Mouse (Mus musculus) lung, embryonic 14.5 days (tissue): ENCODE data around the gene 1700028P14Rik. TPM values are rescaled to one million over a fixed set of nuclear protein-coding genes. Genes with fewer than 3 reads are reported as not detected.

Experiments
- ATAC-seq: fragments of 200-750 bp; cut with Nextera tagmentation; 2 replicates; pipeline ENCODE4 v1.8.0; 2017; ENCODE audit warnings: mild to moderate bottlenecking, moderate TSS enrichment, moderate library complexity; ENCODE audit not compliant: insufficient read depth
- DNase-seq: peaks from one replicate; pipeline ENCODE4 v3.0.0-alpha.2; 2015
- H3K27ac ChIP-seq: fragments of 300-500 bp; sonication (generic); 2 replicates; pipeline ENCODE4 v1.5.1; 2014; ENCODE audit warnings: low read depth, mild to moderate bottlenecking, moderate library complexity
- H3K27me3 ChIP-seq: fragments of 300-500 bp; sonication (generic); 2 replicates; pipeline ENCODE4 v1.6.1; 2014; ENCODE audit warnings: low read length, control low read depth; ENCODE audit not compliant: insufficient read depth
- H3K36me3 ChIP-seq: fragments of 300-500 bp; sonication (generic); 2 replicates; pipeline ENCODE4 v1.6.1; 2014; ENCODE audit warnings: control low read depth; ENCODE audit not compliant: insufficient read depth
- H3K4me1 ChIP-seq: fragments of 300-500 bp; sonication (generic); 2 replicates; pipeline ENCODE4 v1.6.1; 2014; ENCODE audit warnings: antibody characterized with exemption, control low read depth; ENCODE audit not compliant: insufficient read depth
- H3K4me2 ChIP-seq: fragments of 300-500 bp; sonication (generic); 2 replicates; pipeline ENCODE4 v1.6.1; 2014; ENCODE audit warnings: mild to moderate bottlenecking
- H3K4me3 ChIP-seq: fragments of 300-500 bp; sonication (generic); 2 replicates; pipeline ENCODE4 v1.5.1; 2014; ENCODE audit warnings: low read depth, low read length
- H3K9ac ChIP-seq: fragments of 300-500 bp; sonication (generic); 2 replicates; pipeline ENCODE4 v1.6.1; 2014
- H3K9me3 ChIP-seq: fragments of 300-500 bp; sonication (generic); 2 replicates; pipeline ENCODE4 v1.6.1; 2016; ENCODE audit warnings: low read depth, low read length, control low read depth
- CTCF ChIP-seq: IDR thresholded peaks from 2 replicates; pipeline ENCODE4 v1.5.1; 2016; ENCODE audit warnings: antibody characterized with exemption, low read depth
- WGBS: fragments of 180-500 bp; shearing (Covaris S2); extraction: QIAGEN DNeasy Blood & Tissue Kit; methylation state at CpG from one replicate; pipeline ENCODE4 v1.1.7; 2014; 5-methylcytosine and 5-hydroxymethylcytosine counted together
- polyA plus RNA-seq: library from polyadenylated mRNA; unstranded; fragments of >200 nt; fragmentation: Nextera tagmentation; extraction: Ambion mirVana; gene quantifications from 2 replicates; pipeline ENCODE4 v1.2.1, GENCODE M21; 2014

1700028P14Rik gene
- polyA plus RNA-seq, 1 experiment from 2014 or later = not detected

- DNase-seq (peak; percentile 87), ATAC-seq (no peak)
- H3K4me3 ChIP-seq = no peak overlapping the region
- H3K9ac ChIP-seq = no peak overlapping the region
- no peak overlapping the region for H3K4me2 ChIP-seq
- TF ChIP-seq CTCF = peak; percentile 96
- H3K27ac ChIP-seq = no peak overlapping the region
- no peaks in the 10 kb centered on the region for H3K4me1 ChIP-seq
- no peaks in the 10 kb centered on the region for H3K9me3 ChIP-seq
- 14% methylated on average over 1 of the region's 1 CpGs for WGBS
- H3K27me3 ChIP-seq = no peaks in the 10 kb centered on the region
- no peaks in the 10 kb centered on the region for H3K36me3 ChIP-seq
Measured at GRCm38 (mm10) chr19:23523711-23524110, 128.9 kb downstream of the 1700028P14Rik start.

GRCm38 (mm10) chr19:23521831-23522230, 130.8 kb downstream of the 1700028P14Rik start:
- H3K4me3 ChIP-seq = no peak overlapping the region
- H3K27me3 ChIP-seq = no peaks in the 10 kb centered on the region
- no peaks in the 10 kb centered on the region for H3K36me3 ChIP-seq
- no peaks in the 10 kb centered on the region for H3K9me3 ChIP-seq
- H3K4me1 ChIP-seq = no peaks in the 10 kb centered on the region
- ATAC-seq = no peak
- no peak for TF ChIP-seq CTCF
- WGBS = 81% methylated on average over 4 of the region's 4 CpGs
- no peak for DNase-seq
- no peak overlapping the region for H3K27ac ChIP-seq
- H3K9ac ChIP-seq = no peak overlapping the region
- H3K4me2 ChIP-seq = no peak overlapping the region

GRCm38 (mm10) chr19:23521071-23521470, 131.5 kb downstream of the 1700028P14Rik start:
- 76% methylated on average over 8 of the region's 8 CpGs for WGBS
- no peak for DNase-seq
- no peaks in the 10 kb centered on the region for H3K27me3 ChIP-seq
- no peak overlapping the region for H3K4me2 ChIP-seq
- no peaks in the 10 kb centered on the region for H3K4me1 ChIP-seq
- no peaks in the 10 kb centered on the region for H3K9me3 ChIP-seq
- H3K4me3 ChIP-seq = no peak overlapping the region
- no peak for ATAC-seq
- no peak for TF ChIP-seq CTCF
- H3K36me3 ChIP-seq = no peaks in the 10 kb centered on the region
- no peak overlapping the region for H3K27ac ChIP-seq
- no peak overlapping the region for H3K9ac ChIP-seq

- H3K4me2 ChIP-seq = no peak overlapping the region
- ATAC-seq = no peak
Measured at GRCm38 (mm10) chr19:23520629-23521028, 132.0 kb downstream of the 1700028P14Rik start.

GRCm38 (mm10) chr19:23518477-23518876, 134.1 kb downstream of the 1700028P14Rik start:
- Histone ChIP-seq H3K27me3 (no peaks in the 10 kb centered on the region), H3K4me1 (no peaks in the 10 kb centered on the region), H3K4me3 (no peak overlapping the region), H3K4me2 (no peak overlapping the region), H3K9me3 (no peaks in the 10 kb centered on the region), H3K36me3 (no peaks in the 10 kb centered on the region), H3K27ac (no peak overlapping the region), H3K9ac (no peak overlapping the region)
- WGBS = 86% methylated on average over 5 of the region's 5 CpGs
- TF ChIP-seq CTCF = no peak
- ATAC-seq (no peak), DNase-seq (no peak)

More at GRCm38 (mm10) chr19:23520629-23521028, 132.0 kb downstream of the 1700028P14Rik start:
- H3K36me3 ChIP-seq = no peaks in the 10 kb centered on the region
- no peak for TF ChIP-seq CTCF
- H3K4me1 ChIP-seq = no peaks in the 10 kb centered on the region
- H3K27ac ChIP-seq = no peak overlapping the region
- H3K9ac ChIP-seq = no peak overlapping the region
- no peaks in the 10 kb centered on the region for H3K9me3 ChIP-seq
- no peak for DNase-seq
- H3K27me3 ChIP-seq = no peaks in the 10 kb centered on the region
- no peak overlapping the region for H3K4me3 ChIP-seq
- WGBS = 61% methylated on average over 5 of the region's 5 CpGs

- ATAC-seq = no peak
- peak; percentile 45 for DNase-seq
- H3K4me3 ChIP-seq = no peak overlapping the region
- no peak overlapping the region for H3K4me2 ChIP-seq
- WGBS = 52% methylated on average over 2 of the region's 2 CpGs
- H3K9ac ChIP-seq = no peak overlapping the region
- H3K9me3 ChIP-seq = no peaks in the 10 kb centered on the region
- no peak overlapping the region for H3K27ac ChIP-seq
- no peaks in the 10 kb centered on the region for H3K36me3 ChIP-seq
- peak; percentile 44 for TF ChIP-seq CTCF
- H3K4me1 ChIP-seq = no peaks in the 10 kb centered on the region
- H3K27me3 ChIP-seq = no peaks in the 10 kb centered on the region
Measured at GRCm38 (mm10) chr19:23511303-23511702, 141.3 kb downstream of the 1700028P14Rik start.

Other genes with a start within 250 kb of the 1700028P14Rik start
- 3.1 and 3.8 TPM in 2 replicates for gene Mamdc2, start 204.4 kb downstream of the 1700028P14Rik start, polyA plus RNA-seq
- 9.6 and 11.7 TPM in 2 replicates for gene Ptar1, start 34.6 kb upstream of the 1700028P14Rik start, polyA plus RNA-seq
- gene Apba1, start 106.1 kb upstream of the 1700028P14Rik start, polyA plus RNA-seq = 0.19 and 0.25 TPM in 2 replicates